Mouse (Mus musculus) liver, postnatal 0 days (tissue): ENCODE data around the gene Inafm2.
A peak's percentile ranks its signal among the peaks of the same experiment; 100 is the strongest.

Experiments
- CTCF ChIP-seq: sonication (generic); IDR thresholded peaks from 2 replicates; pipeline ENCODE4 v1.5.1; 2016; ENCODE audit warnings: antibody characterized with exemption, low read depth
- EP300 ChIP-seq: IDR thresholded peaks from 2 replicates; pipeline ENCODE4 v1.6.1; 2016; ENCODE audit warnings: antibody characterized with exemption, low read depth, mild to moderate bottlenecking

- TF ChIP-seq CTCF (peak; percentile 85), EP300 (no peak)
Measured at GRCm38 (mm10) chr2:118730622-118730915, 15.0 kb upstream of the Inafm2 start.
